Mouse (Mus musculus): ENCODE results near the gene Ppp1r9a.

- TF ChIP-seq CTCF (IDR thresholded peaks at IDR 0.05; ENCODE audit: extremely low read depth, insufficient read length, insufficient replicate concordance, low read depth, low read length): no peak
- TF ChIP-seq POLR2A (IDR thresholded peaks at IDR 0.05; ENCODE audit: low read depth, low read length): no peak
Measured at GRCm38 (mm10) chr6:4949701-4950100, 47.0 kb downstream of the Ppp1r9a start.
